Mouse (Mus musculus) forebrain, embryonic 14.5 days (tissue): ENCODE results near the gene Gm19345. TPM values are rescaled to one million over a fixed set of nuclear protein-coding genes. Genes with fewer than 3 reads are reported as not detected.

Experiments
- ATAC-seq: fragments of 200-750 bp; cut with Nextera tagmentation; 2 replicates; pipeline ENCODE4 v1.8.0; 2017; ENCODE audit warnings: mild to moderate bottlenecking, moderate library complexity
- DNase-seq: peaks from one replicate; pipeline ENCODE4 v3.0.0-alpha.2; 2015; ENCODE audit warnings: low spot score
- H3K27ac ChIP-seq: fragments of 300-500 bp; sonication (generic); 2 replicates; pipeline ENCODE4 v1.5.1; 2014; ENCODE audit warnings: low read depth, mild to moderate bottlenecking, control low read depth, low read length, moderate library complexity
- H3K27me3 ChIP-seq: fragments of 300-500 bp; sonication (generic); replicated peaks from 2 replicates; pipeline ENCODE4 v1.6.1; 2014; ENCODE audit warnings: low read length, control low read depth, mixed read lengths; ENCODE audit not compliant: control insufficient read depth, insufficient read depth
- H3K36me3 ChIP-seq: fragments of 300-500 bp; sonication (generic); 2 replicates; pipeline ENCODE4 v1.6.1; 2014; ENCODE audit warnings: low read length, control low read depth; ENCODE audit not compliant: control insufficient read depth, insufficient read depth
- H3K4me1 ChIP-seq: fragments of 300-500 bp; sonication (generic); 2 replicates; pipeline ENCODE4 v1.6.1; 2014; ENCODE audit warnings: antibody characterized with exemption, low read length, control low read depth; ENCODE audit not compliant: control insufficient read depth, insufficient read depth
- H3K4me2 ChIP-seq: fragments of 300-500 bp; sonication (generic); 2 replicates; pipeline ENCODE4 v1.6.1; 2014; ENCODE audit warnings: mild to moderate bottlenecking, control low read depth, low read length
- H3K4me3 ChIP-seq: fragments of 300-500 bp; sonication (generic); 2 replicates; pipeline ENCODE4 v1.5.1; 2014; ENCODE audit warnings: low read depth, low read length, control low read depth
- H3K9ac ChIP-seq: fragments of 300-500 bp; sonication (generic); 2 replicates; pipeline ENCODE4 v1.6.1; 2014; ENCODE audit warnings: mild to moderate bottlenecking, low read length, control low read depth, moderate library complexity
- H3K9me3 ChIP-seq: fragments of 300-500 bp; sonication (generic); replicated peaks from 2 replicates; pipeline ENCODE4 v1.6.1; 2016; ENCODE audit warnings: low read length, control low read depth, mixed read lengths; ENCODE audit not compliant: control insufficient read depth
- WGBS: fragments of 180-500 bp; shearing (Covaris S2); extraction: QIAGEN DNeasy Blood & Tissue Kit; methylation state at CpG from one replicate; pipeline ENCODE4 v1.1.7; 2014; 5-methylcytosine and 5-hydroxymethylcytosine counted together
- polyA plus RNA-seq: library from polyadenylated mRNA; unstranded; fragments of >200 nt; fragmentation: Nextera tagmentation; extraction: Ambion mirVana; gene quantifications from 2 replicates; pipeline ENCODE4 v1.2.1, GENCODE M21; 2014

The Gm19345 gene
- polyA plus RNA-seq, 1 experiment from 2014 or later, result 5.6 TPM

- Histone ChIP-seq H3K27ac (no peak overlapping the region), H3K4me1 (no peaks in the 10 kb centered on the region), H3K36me3 (no peaks in the 10 kb centered on the region), H3K27me3 (no peaks in the 10 kb centered on the region), H3K4me3 (no peak overlapping the region), H3K9me3 (no peaks in the 10 kb centered on the region), H3K4me2 (no peak overlapping the region), H3K9ac (no peak overlapping the region)
- ATAC-seq (no peak), DNase-seq (no peak)
- WGBS, result 78% methylated on average over 10 of the region's 10 CpGs
Measured at GRCm38 (mm10) chr7:19859740-19860139, 7.9 kb downstream of the Gm19345 start.

DNA sequence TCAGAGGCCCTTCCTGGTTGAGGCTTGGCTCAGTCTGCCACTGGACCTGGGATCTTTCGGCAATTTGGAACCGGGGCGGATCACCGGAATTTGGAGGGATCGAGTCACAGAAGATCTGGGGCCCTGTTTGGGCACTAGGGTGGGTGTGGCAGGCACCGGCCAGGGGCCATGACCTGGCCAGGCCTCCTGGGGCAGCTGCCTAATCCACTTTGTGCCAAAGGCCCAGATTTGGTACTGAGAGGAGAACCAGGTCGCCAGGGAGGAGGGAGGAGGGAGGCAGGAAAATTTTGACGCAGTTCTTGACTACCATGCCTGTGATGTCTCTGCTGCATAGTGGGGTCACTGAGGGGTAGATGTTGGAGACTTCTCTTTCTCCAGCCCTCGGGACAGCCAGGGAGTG lies 9.4 kb downstream of the Gm19345 start, which contains the start of gene Ceacam16:
Gene Ceacam16, minus strand, starts transcription at position 101 of the 400 bp plus-strand sequence.
- no peak for ATAC-seq
- 87% methylated on average over 9 of the region's 9 CpGs for WGBS
- DNase-seq, result no peak

GRCm38 (mm10) chr7:19864241-19864640 lies 12.4 kb downstream of the Gm19345 start:
- no peak overlapping the region for H3K9ac ChIP-seq
- H3K4me3 ChIP-seq, result no peak overlapping the region
- DNase-seq, result no peak
- H3K4me1 ChIP-seq, result no peaks in the 10 kb centered on the region
- no peak overlapping the region for H3K4me2 ChIP-seq
- H3K27me3 ChIP-seq, result no peaks in the 10 kb centered on the region
- no peak overlapping the region for H3K27ac ChIP-seq
- H3K36me3 ChIP-seq, result no peaks in the 10 kb centered on the region
- no peaks in the 10 kb centered on the region for H3K9me3 ChIP-seq
- no peak for ATAC-seq
- 39% methylated on average over 2 of the region's 2 CpGs for WGBS

More for the DNA sequence above, 9.4 kb downstream of the Gm19345 start, which contains the start of gene Ceacam16:
- Histone ChIP-seq H3K36me3 (no peaks in the 10 kb centered on the region), H3K9ac (no peak within 1 kb of the TSS), H3K9me3 (no peaks in the 10 kb centered on the region), H3K27ac (no peak within 1 kb of the TSS), H3K27me3 (no peaks in the 10 kb centered on the region), H3K4me3 (no peak within 1 kb of the TSS), H3K4me2 (no peak within 1 kb of the TSS), H3K4me1 (no peaks in the 10 kb centered on the region)

DNA sequence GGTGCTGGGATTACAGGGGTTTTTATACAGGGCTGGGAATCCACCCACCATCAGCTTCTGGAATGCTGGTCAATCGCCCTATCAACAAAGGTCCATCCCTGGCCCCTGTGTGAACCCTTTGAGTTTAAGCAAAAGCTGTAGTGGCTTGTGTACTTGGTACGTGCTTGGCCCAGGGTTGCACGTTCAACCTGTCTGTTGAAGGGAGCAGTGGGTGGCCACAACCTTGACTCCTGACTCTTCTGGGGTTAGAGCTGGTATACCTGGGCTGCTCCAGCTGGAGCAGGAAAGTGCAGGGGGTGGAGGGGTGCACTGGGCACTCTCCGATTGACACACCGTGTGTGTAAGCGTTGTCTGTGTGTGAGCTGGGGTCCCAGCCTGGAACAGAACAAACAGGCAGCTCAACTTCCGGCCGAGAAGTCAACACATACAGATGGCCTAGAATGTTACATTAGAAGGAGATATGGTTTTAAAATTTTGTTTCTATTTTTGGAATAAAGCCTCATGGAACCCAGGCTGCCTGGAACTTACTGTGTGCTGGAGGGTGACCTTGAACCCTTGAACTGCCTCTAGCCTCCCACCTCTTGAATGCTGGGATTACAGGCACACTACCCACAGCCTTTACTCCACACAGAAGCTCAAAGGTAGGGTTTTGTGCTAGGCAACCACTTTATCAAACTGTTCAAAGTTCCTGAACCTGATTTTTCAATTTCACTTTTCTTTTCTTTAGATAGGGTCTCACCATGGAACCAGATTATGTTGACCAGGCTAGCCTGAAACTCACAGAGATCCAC lies 13.6 kb downstream of the Gm19345 start:
- H3K27ac ChIP-seq, result no peak overlapping the region
- H3K9me3 ChIP-seq, result no peaks in the 10 kb centered on the region
- H3K9ac ChIP-seq, result no peak overlapping the region
- no peaks in the 10 kb centered on the region for H3K36me3 ChIP-seq
- no peaks in the 10 kb centered on the region for H3K4me1 ChIP-seq
- H3K4me2 ChIP-seq, result no peak overlapping the region
- H3K4me3 ChIP-seq, result no peak overlapping the region
- DNase-seq (no peak), ATAC-seq (no peak)
- no peaks in the 10 kb centered on the region for H3K27me3 ChIP-seq
- 81% methylated on average over 8 of the region's 8 CpGs for WGBS

- Histone ChIP-seq H3K27ac (no peak overlapping the region), H3K4me1 (no peaks in the 10 kb centered on the region), H3K4me3 (no peak overlapping the region), H3K9ac (no peak overlapping the region), H3K4me2 (no peak overlapping the region), H3K27me3 (no peaks in the 10 kb centered on the region), H3K9me3 (no peaks in the 10 kb centered on the region), H3K36me3 (no peaks in the 10 kb centered on the region)
- ATAC-seq (no peak), DNase-seq (no peak)
- WGBS, result 92% methylated on average over 6 of the region's 6 CpGs
Measured at GRCm38 (mm10) chr7:19866490-19866889, 14.7 kb downstream of the Gm19345 start.

- Histone ChIP-seq H3K4me3 (no peak overlapping the region), H3K36me3 (no peaks in the 10 kb centered on the region), H3K4me1 (no peaks in the 10 kb centered on the region), H3K9me3 (no peaks in the 10 kb centered on the region), H3K27me3 (no peaks in the 10 kb centered on the region), H3K9ac (no peak overlapping the region), H3K27ac (no peak overlapping the region), H3K4me2 (no peak overlapping the region)
- ATAC-seq, result no peak
- 90% methylated on average over 16 of the region's 16 CpGs for WGBS
- no peak for DNase-seq
Measured at GRCm38 (mm10) chr7:19867751-19868399, 16.1 kb downstream of the Gm19345 start.

DNA sequence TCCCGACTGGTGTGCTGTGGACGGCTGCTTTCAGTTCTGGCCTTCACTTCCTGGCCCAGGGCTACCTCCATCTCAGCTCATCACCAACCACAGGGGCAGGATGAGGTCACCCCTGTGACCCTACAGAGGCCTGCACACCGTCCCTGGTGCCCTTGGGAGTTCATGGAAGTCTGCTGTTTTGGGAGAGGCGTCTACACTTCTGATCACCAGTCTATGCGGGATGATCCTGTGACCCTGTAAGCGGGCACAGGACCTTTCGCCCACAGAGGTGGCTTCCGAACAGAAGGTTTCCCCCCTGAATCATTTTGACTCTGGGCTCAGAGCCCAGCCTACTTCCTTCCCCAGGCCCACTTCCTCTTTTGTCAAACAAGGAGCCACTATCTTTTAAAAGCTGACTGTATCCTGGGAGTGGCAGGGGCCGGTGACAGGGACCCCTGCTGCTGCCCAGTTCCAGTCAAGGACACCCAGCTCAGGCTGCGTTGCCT lies 19.4 kb downstream of the Gm19345 start:
- H3K27ac ChIP-seq, result no peak overlapping the region
- ATAC-seq (no peak), DNase-seq (no peak)
- no peaks in the 10 kb centered on the region for H3K9me3 ChIP-seq
- H3K27me3 ChIP-seq, result no peaks in the 10 kb centered on the region
- no peaks in the 10 kb centered on the region for H3K4me1 ChIP-seq
- 70% methylated on average over 10 of the region's 10 CpGs for WGBS
- no peaks in the 10 kb centered on the region for H3K36me3 ChIP-seq
- no peak overlapping the region for H3K4me3 ChIP-seq
- H3K9ac ChIP-seq, result no peak overlapping the region
- no peak overlapping the region for H3K4me2 ChIP-seq

DNA sequence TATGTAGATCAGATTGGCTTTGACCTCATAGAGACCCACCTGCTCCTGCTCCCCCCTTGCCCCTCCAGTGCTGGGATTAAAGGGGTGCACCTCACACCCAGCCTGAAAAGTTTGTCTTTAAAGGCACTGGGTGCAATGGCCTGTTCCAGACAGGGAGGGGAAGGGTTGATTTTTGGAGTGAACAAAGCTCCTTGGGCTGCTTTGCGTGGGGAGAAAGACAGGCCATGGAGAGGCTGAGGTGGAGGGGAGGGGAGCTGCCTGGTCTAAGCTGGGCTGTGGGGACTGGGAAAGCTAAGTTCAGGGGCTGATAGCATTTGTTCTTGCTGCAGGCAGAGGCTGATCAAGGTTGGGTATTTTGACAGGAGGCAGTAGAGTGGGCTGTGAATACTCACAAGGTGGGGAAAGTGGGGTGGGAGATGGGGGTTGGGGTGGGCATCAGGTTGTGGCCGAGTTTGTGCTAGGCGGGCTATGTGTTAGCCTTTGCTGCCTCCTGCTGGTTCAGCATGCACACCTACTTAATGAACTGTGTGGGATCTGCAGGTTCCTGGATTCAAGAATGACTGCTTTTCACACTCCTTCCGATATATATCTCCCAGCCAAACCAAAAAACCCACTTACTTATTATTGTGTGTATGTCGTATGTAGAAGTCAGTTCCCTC lies 20.3 kb downstream of the Gm19345 start:
- no peaks in the 10 kb centered on the region for H3K4me1 ChIP-seq
- H3K9me3 ChIP-seq, result no peaks in the 10 kb centered on the region
- no peak overlapping the region for H3K4me2 ChIP-seq
- no peak for ATAC-seq
- 43% methylated on average over 5 of the region's 5 CpGs for WGBS
- H3K27me3 ChIP-seq, result no peaks in the 10 kb centered on the region
- no peak overlapping the region for H3K9ac ChIP-seq
- DNase-seq, result peak; percentile 19
- no peak overlapping the region for H3K27ac ChIP-seq
- no peak overlapping the region for H3K4me3 ChIP-seq
- no peaks in the 10 kb centered on the region for H3K36me3 ChIP-seq
